Mouse (Mus musculus) intestine, embryonic 15.5 days (tissue): Measurements from ENCODE around the gene Mphosph9. TPM values are rescaled to one million over a fixed set of nuclear protein-coding genes. Genes with fewer than 3 reads are reported as not detected.

Experiments
- ATAC-seq: fragments of 200-750 bp; cut with Nextera tagmentation; 2 replicates; pipeline ENCODE4 v1.8.0; 2017; ENCODE audit warnings: moderate TSS enrichment, moderate library complexity
- H3K27ac ChIP-seq: fragments of 300-500 bp; sonication (generic); 2 replicates; pipeline ENCODE4 v1.5.1; 2015; ENCODE audit warnings: mild to moderate bottlenecking, inconsistent platforms
- H3K27me3 ChIP-seq: fragments of 300-500 bp; sonication (generic); replicated peaks from 2 replicates; pipeline ENCODE4 v1.6.1; 2015; ENCODE audit warnings: inconsistent platforms
- H3K36me3 ChIP-seq: fragments of 300-500 bp; sonication (generic); 2 replicates; pipeline ENCODE4 v1.6.1; 2015; ENCODE audit warnings: inconsistent platforms
- H3K4me1 ChIP-seq: fragments of 300-500 bp; sonication (generic); replicated peaks from 2 replicates; pipeline ENCODE4 v1.6.1; 2015; ENCODE audit warnings: inconsistent platforms
- H3K4me2 ChIP-seq: fragments of 300-500 bp; sonication (generic); replicated peaks from 2 replicates; pipeline ENCODE4 v1.6.1; 2015; ENCODE audit warnings: mild to moderate bottlenecking, inconsistent platforms
- H3K4me3 ChIP-seq: fragments of 300-500 bp; sonication (generic); replicated peaks from 2 replicates; pipeline ENCODE4 v1.5.1; 2015; ENCODE audit warnings: inconsistent platforms
- H3K9ac ChIP-seq: fragments of 300-500 bp; sonication (generic); 2 replicates; pipeline ENCODE4 v1.6.1; 2015; ENCODE audit warnings: inconsistent platforms
- H3K9me3 ChIP-seq: fragments of 300-500 bp; sonication (generic); 2 replicates; pipeline ENCODE4 v1.6.1; 2016; ENCODE audit warnings: inconsistent platforms
- WGBS: fragments of 180-500 bp; shearing (Covaris S2); methylation state at CpG from one replicate; pipeline ENCODE4 v1.1.7; 2015; 5-methylcytosine and 5-hydroxymethylcytosine counted together
- polyA plus RNA-seq: library from polyadenylated mRNA; unstranded; fragments of >200 nt; fragmentation: Nextera tagmentation; extraction: Ambion mirVana; gene quantifications from 2 replicates; pipeline ENCODE4 v1.2.1, GENCODE M21; 2015

The Mphosph9 gene
- polyA plus RNA-seq, 1 experiment from 2014 or later = 10.3 TPM

GRCm38 (mm10) chr5:124258026-124258425, 69.7 kb downstream of the Mphosph9 start:
- 97% methylated on average over 1 of the region's 1 CpGs for WGBS
- Histone ChIP-seq H3K4me2 (no peak overlapping the region), H3K4me3 (no peak overlapping the region), H3K4me1 (0 out of 2 replicates have a peak, but pooled peaks cover 4% of the 10 kb centered on the region), H3K36me3 (peaks cover 18% of the 10 kb centered on the region), H3K27me3 (no peaks in the 10 kb centered on the region), H3K9me3 (no peaks in the 10 kb centered on the region), H3K27ac (no peak overlapping the region), H3K9ac (no peak overlapping the region)
- no peak for ATAC-seq

GRCm38 (mm10) chr5:124255141-124255540, 72.6 kb downstream of the Mphosph9 start:
- no peaks in the 10 kb centered on the region for H3K27me3 ChIP-seq
- peaks cover 18% of the 10 kb centered on the region for H3K36me3 ChIP-seq
- WGBS = 89% methylated on average over 7 of the region's 7 CpGs
- no peak overlapping the region for H3K4me2 ChIP-seq
- no peak overlapping the region for H3K9ac ChIP-seq
- H3K4me3 ChIP-seq = no peak overlapping the region
- no peaks in the 10 kb centered on the region for H3K4me1 ChIP-seq
- ATAC-seq = no peak
- no peaks in the 10 kb centered on the region for H3K9me3 ChIP-seq
- H3K27ac ChIP-seq = no peak overlapping the region

DNA sequence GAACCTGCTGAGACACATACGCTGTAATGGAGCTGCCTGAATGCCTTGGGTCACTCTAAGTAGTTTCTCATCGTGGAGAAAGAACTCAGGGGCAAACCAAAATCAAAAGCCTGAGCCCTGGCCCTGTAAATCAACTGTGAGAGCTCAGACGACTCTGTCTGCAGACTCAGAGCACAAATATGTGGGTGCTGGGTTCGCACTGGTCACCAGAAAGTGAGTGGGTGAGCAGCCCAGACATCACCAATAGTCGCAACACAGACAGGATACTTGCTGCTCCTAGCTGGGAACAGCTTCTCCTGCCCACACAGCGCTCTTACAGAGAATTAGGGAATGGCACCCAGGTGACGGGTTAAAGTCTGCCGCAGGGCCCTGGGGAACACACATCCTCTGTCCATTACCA, 74.2 kb downstream of the Mphosph9 start:
- H3K27ac ChIP-seq = no peak overlapping the region
- peaks cover 8% of the 10 kb centered on the region for H3K36me3 ChIP-seq
- no peak overlapping the region for H3K9ac ChIP-seq
- no peaks in the 10 kb centered on the region for H3K9me3 ChIP-seq
- H3K4me3 ChIP-seq = no peak overlapping the region
- ATAC-seq = no peak
- H3K4me2 ChIP-seq = no peak overlapping the region
- H3K27me3 ChIP-seq = no peaks in the 10 kb centered on the region
- WGBS = 85% methylated on average over 8 of the region's 8 CpGs
- H3K4me1 ChIP-seq = peaks cover 4% of the 10 kb centered on the region; the same call in 1 of the 2 replicates

DNA sequence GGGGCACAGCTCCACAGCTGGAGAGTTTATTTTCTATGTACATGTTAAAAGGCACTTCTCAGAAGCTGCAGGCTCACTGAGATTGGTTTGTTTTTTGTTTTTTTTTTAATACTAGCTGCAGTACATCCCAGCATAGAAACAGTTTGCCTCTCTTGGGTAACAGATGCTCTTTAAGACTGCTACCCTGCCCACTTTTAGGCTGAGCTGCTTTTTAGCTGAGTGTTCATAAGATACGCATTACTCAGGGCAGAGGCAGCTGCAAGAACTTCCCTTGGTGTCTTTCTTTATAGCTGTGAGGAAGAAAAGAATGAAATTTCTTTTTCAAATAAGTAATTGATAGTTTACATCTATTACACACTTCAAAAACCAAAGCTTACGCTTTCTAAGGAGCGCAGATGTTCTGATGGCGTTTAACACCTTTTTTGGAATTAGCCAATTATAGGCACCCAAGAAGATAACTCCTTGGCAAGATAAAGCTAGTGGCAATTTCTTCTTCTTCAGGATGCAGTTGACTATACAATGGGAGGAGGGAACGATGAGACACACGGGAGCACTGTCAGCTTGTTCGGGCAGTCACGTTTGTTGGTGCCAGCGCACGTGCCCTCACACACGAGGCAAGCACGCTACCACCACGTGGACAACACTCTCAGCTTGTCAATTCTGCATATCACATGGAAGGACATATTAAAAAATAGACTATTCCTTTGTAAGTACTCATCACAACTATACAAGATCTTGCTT, 75.0 kb downstream of the Mphosph9 start:
- H3K4me2 ChIP-seq = no peak overlapping the region
- no peak overlapping the region for H3K27ac ChIP-seq
- H3K9ac ChIP-seq = no peak overlapping the region
- 92% methylated on average over 13 of the region's 13 CpGs for WGBS
- H3K4me3 ChIP-seq = no peak overlapping the region
- H3K27me3 ChIP-seq = no peaks in the 10 kb centered on the region
- H3K4me1 ChIP-seq = peaks cover 12% of the 10 kb centered on the region
- no peak for ATAC-seq
- H3K9me3 ChIP-seq = no peaks in the 10 kb centered on the region
- H3K36me3 ChIP-seq = 0 out of 2 replicates have a peak, but pooled peaks cover under 1% of the 10 kb centered on the region

DNA sequence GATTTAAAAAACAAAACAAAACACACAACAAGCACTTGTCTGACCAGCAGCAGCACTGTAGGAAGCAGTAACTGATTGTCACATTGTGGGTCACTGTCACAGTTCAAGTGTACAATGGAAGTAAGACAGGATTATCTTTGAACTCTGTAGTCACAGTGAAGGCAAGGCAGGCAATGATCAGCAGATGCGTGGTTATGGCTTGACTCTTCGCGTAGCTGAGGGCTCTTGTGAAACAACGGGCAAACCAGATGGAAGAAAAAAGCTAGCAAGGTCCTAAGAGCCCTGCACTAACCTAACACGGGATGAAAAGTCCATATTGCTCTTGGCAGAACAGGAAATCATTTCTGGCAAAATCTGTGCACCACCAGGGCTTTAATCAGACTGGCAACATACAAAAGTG, 76.7 kb downstream of the Mphosph9 start:
- whole genome bisulfite sequencing = 83% methylated on average over 5 of the region's 5 CpGs
- Histone ChIP-seq H3K27me3 (no peaks in the 10 kb centered on the region), H3K4me2 (no peak overlapping the region), H3K4me1 (peaks cover 12% of the 10 kb centered on the region), H3K9me3 (no peaks in the 10 kb centered on the region), H3K9ac (no peak overlapping the region), H3K27ac (no peak overlapping the region), H3K4me3 (no peak overlapping the region), H3K36me3 (no peaks in the 10 kb centered on the region)
- ATAC-seq = no peak

DNA sequence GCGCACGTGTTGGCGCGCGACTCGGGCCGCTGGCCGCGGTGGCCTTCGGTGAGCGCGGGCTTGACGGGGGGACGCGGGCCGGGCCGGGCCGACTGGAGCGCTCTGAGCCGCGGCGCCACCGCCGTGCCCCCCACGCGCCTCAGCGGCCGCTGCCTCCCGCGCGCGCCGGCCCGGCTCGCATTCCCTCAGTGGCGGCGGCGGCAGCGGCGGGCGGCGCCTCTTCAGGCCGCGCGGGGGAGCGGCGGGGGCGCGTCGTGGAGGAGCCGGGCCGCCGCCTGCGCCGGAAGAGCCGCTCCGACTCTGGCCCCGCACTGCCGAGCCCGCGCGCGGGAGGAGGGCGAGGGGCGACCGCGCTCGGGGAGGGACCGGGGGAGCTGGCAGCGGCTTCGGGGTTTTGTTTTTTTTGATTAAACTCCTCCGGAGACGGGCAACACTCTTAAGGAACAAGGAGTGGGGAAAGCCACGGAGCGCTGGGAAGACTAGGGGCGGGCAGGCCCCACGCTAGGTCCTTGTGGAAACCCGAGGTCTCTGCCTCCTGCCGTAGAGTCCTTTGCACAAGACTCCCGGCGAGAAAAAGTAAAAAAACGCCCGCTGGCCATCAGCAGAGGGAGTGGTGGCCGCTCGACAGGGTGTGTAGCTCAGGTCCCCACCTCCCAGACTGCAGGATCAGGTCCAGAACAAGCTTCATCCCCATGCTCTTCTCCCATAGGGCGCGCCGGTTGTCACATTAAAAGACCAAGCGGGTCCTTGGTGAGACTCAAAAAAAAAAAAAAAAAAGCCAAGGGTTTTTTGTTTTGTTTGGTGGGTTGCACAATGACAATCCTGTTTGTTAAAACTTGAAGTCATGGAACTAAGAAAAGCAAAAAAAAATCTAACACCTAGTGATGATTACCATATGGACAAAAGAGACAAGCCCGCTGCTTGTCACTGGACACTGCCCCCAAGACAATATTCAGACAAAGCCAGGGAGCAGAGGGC, 77.9 kb downstream of the Mphosph9 start, which contains the start of gene Pitpnm2:
TSS of gene Pitpnm2 (minus strand) at position 147 of the 978 bp plus-strand sequence.
- Histone ChIP-seq H3K4me1 (peaks cover 12% of the 10 kb centered on the region), H3K4me2 (peak within 1 kb of the TSS; percentile 90), H3K27me3 (no peaks in the 10 kb centered on the region), H3K27ac (peak within 1 kb of the TSS; percentile 68), H3K4me3 (peak within 1 kb of the TSS; percentile 81), H3K9me3 (no peaks in the 10 kb centered on the region), H3K36me3 (no peaks in the 10 kb centered on the region), H3K9ac (peak within 1 kb of the TSS; percentile 77)
- under 1% methylated on average over 73 of the region's 90 CpGs for WGBS
- peak; percentile 89 for ATAC-seq

- Histone ChIP-seq H3K4me2 (peak overlapping the region; percentile 90), H3K4me3 (peak overlapping the region; percentile 81), H3K9ac (peak overlapping the region; percentile 77), H3K36me3 (no peaks in the 10 kb centered on the region), H3K27ac (peak overlapping the region; percentile 68), H3K27me3 (no peaks in the 10 kb centered on the region), H3K9me3 (no peaks in the 10 kb centered on the region), H3K4me1 (peaks cover 12% of the 10 kb centered on the region)
- ATAC-seq = peak; percentile 70
- WGBS = 1% methylated on average over 76 of the region's 77 CpGs
Observed at GRCm38 (mm10) chr5:124248845-124249613, 78.7 kb downstream of the Mphosph9 start.

GRCm38 (mm10) chr5:124247986-124248626, 79.7 kb downstream of the Mphosph9 start:
- peak overlapping the region; percentile 23; the same call in 1 of the 2 replicates for H3K9ac ChIP-seq
- peak overlapping the region; percentile 81 for H3K4me3 ChIP-seq
- ATAC-seq = no peak
- no peaks in the 10 kb centered on the region for H3K36me3 ChIP-seq
- peak overlapping the region; percentile 90 for H3K4me2 ChIP-seq
- 45% methylated on average over 9 of the region's 9 CpGs for WGBS
- H3K27ac ChIP-seq = 0 out of 2 replicates have a peak overlapping the region, but pooled peaks have one; percentile 68
- no peaks in the 10 kb centered on the region for H3K9me3 ChIP-seq
- H3K27me3 ChIP-seq = no peaks in the 10 kb centered on the region
- H3K4me1 ChIP-seq = peaks cover 12% of the 10 kb centered on the region

GRCm38 (mm10) chr5:124247296-124247695, 80.5 kb downstream of the Mphosph9 start:
- Histone ChIP-seq H3K36me3 (no peaks in the 10 kb centered on the region), H3K9me3 (no peaks in the 10 kb centered on the region), H3K9ac (peak overlapping the region; percentile 10; the same call in 1 of the 2 replicates), H3K27ac (no peak overlapping the region), H3K4me3 (0 out of 2 replicates have a peak overlapping the region, but pooled peaks have one; percentile 3), H3K27me3 (no peaks in the 10 kb centered on the region), H3K4me2 (0 out of 2 replicates have a peak overlapping the region, but pooled peaks have one; percentile 90), H3K4me1 (peaks cover 13% of the 10 kb centered on the region)
- WGBS = 57% methylated on average over 7 of the region's 7 CpGs
- no peak for ATAC-seq

DNA sequence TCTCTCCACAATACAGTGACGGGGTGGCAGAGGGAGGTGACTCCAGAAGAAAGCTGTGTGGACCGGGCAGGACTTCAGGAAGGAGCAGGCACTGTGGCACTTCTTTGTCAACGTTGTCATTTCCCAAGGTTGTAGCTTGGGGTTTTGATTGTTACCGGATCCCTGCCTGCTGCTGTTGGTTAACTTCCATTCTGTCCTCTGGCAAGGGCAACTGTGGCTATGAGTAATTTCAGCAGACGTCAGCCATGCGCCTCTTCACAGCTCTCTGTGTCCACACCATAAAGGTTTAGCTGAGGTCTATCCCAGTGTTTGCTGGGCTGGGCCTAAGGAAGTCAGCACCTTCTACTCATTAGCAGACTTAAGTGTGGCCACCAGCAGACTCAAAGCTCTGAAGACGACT, 82.9 kb downstream of the Mphosph9 start:
- peaks cover 23% of the 10 kb centered on the region for H3K4me1 ChIP-seq
- H3K9me3 ChIP-seq = no peaks in the 10 kb centered on the region
- no peak overlapping the region for H3K9ac ChIP-seq
- H3K27me3 ChIP-seq = no peaks in the 10 kb centered on the region
- H3K4me3 ChIP-seq = no peak overlapping the region
- no peak overlapping the region for H3K4me2 ChIP-seq
- H3K36me3 ChIP-seq = no peaks in the 10 kb centered on the region
- ATAC-seq = no peak
- H3K27ac ChIP-seq = no peak overlapping the region
- WGBS = 93% methylated on average over 7 of the region's 7 CpGs

GRCm38 (mm10) chr5:124244449-124244848, 83.3 kb downstream of the Mphosph9 start:
- no peak for ATAC-seq

More at GRCm38 (mm10) chr5:124244449-124244848, 83.3 kb downstream of the Mphosph9 start:
- H3K9me3 ChIP-seq = no peaks in the 10 kb centered on the region
- no peak overlapping the region for H3K9ac ChIP-seq
- no peaks in the 10 kb centered on the region for H3K27me3 ChIP-seq
- H3K4me3 ChIP-seq = no peak overlapping the region
- H3K36me3 ChIP-seq = no peaks in the 10 kb centered on the region
- WGBS = 93% methylated on average over 8 of the region's 8 CpGs
- no peak overlapping the region for H3K27ac ChIP-seq
- no peak overlapping the region for H3K4me2 ChIP-seq
- H3K4me1 ChIP-seq = peaks cover 23% of the 10 kb centered on the region
